Mouse (Mus musculus): ENCODE data around the gene Aff2. TPM values are rescaled to one million over a fixed set of nuclear protein-coding genes. Genes with fewer than 3 reads are reported as not detected.

The Aff2 gene
- 4.9 and 6.8 TPM in 2 replicates for polyA plus RNA-seq (2016; fragmentation: Nextera tagmentation; extraction: Ambion mirVana)

DNA sequence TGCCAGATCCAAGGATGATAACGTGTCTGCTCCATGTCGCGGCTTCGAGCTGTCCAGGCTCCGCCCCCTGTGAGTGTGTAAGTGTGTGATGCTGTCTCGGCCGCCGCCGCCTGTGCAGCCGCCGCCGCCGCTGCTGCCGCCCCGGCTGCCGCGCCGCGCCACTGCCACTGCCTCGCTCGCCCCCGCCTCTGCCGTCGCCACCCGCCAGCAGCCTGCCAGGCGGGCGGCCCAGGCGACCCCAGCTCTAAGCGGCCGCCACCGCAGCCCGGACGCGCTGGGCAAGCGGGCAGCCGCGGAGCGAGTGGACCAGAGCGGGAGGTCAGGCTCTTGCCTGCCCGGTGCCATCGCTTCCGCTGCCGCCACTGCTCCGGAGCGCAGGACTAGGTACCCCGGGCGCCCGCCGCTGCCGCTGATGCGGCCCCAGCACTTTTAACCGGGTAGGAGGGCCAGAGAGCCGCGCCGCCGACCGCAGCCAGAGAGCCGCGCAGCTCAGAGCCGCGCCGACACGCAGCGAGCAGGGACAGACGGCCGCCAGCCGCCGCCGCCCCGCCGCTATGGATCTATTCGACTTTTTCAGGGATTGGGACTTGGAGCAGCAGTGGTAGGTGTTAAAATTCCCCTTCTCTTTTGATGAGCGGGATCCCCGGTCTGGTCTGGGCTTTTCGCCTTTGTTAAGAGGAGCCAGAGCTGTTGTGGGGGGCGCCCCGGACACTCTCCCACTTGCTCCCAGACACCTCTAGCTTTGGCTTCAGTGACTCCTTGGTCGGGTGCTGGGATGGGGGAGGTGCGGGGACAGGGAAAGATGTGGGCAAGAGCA lies at the start of gene Aff2:
Aff2 (plus strand) TSS at position 57 of the 817 bp plus-strand sequence.
- Histone ChIP-seq H3K4me1 (replicated peaks) (peaks cover 11% of the 10 kb centered on the region; the same call in 1 of the 2 replicates), H3K9me3 (no peaks in the 10 kb centered on the region), H3K27ac (peak within 1 kb of the TSS; percentile 87), H3K4me3 (peak within 1 kb of the TSS; percentile 64), H3K27me3 (ENCODE audit: insufficient read depth, poor library complexity, severe bottlenecking) (peaks cover 36% of the 10 kb centered on the region), H3K36me3 (no peaks in the 10 kb centered on the region)
- WGBS, result 16% methylated on average over 79 of the region's 79 CpGs
- DNase-seq (ENCODE audit: low spot score), result peak; percentile 61

GRCm38 (mm10) chrX:69337296-69337695 lies 22.8 kb upstream of the Aff2 start:
- no peak overlapping the region for H3K4me3 ChIP-seq
- no peaks in the 10 kb centered on the region for H3K4me1 ChIP-seq (replicated peaks)
- H3K27ac ChIP-seq, result no peak overlapping the region
- H3K27me3 ChIP-seq (ENCODE audit: insufficient read depth, poor library complexity, severe bottlenecking), result no peaks in the 10 kb centered on the region
- H3K9me3 ChIP-seq, result no peaks in the 10 kb centered on the region
- H3K36me3 ChIP-seq, result no peaks in the 10 kb centered on the region
- no peak for DNase-seq (ENCODE audit: low spot score)

DNA sequence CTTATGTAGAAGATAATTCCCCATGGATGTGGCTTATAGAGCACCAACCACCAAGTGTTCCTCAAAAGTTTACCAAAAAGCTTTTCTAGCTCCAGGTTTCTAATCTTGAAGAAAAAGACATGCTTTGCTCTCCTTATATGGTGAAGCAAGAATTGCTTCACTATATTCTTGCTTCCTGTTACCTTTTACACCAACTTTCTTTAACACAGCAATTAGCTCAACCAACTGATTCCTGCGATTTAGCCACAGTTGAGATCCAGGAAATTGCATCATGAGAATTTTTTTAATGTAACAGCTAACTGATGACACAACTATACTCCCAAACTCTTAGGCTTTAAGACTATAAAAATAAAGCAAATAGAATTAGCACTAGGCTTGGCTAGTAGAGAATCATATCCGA lies 4.5 kb upstream of the Aff2 start:
- no peak for DNase-seq (ENCODE audit: low spot score)
- no peak overlapping the region for H3K27ac ChIP-seq
- no peaks in the 10 kb centered on the region for H3K9me3 ChIP-seq
- H3K36me3 ChIP-seq, result no peaks in the 10 kb centered on the region
- no peak overlapping the region for H3K4me3 ChIP-seq
- H3K27me3 ChIP-seq (ENCODE audit: insufficient read depth, poor library complexity, severe bottlenecking), result peaks cover 30% of the 10 kb centered on the region
- WGBS, result 86% methylated on average over 2 of the region's 2 CpGs
- H3K4me1 ChIP-seq (replicated peaks), result no peaks in the 10 kb centered on the region

- H3K4me3 ChIP-seq, result peak overlapping the region; percentile 64; the same call in 1 of the 2 replicates
- DNase-seq (ENCODE audit: low spot score), result no peak
- no peak overlapping the region for H3K27ac ChIP-seq
- no peaks in the 10 kb centered on the region for H3K9me3 ChIP-seq
- peaks cover 7% of the 10 kb centered on the region; the same call in 1 of the 2 replicates for H3K4me1 ChIP-seq (replicated peaks)
- WGBS, result 33% methylated on average over 5 of the region's 5 CpGs
- no peaks in the 10 kb centered on the region for H3K36me3 ChIP-seq
- peaks cover 36% of the 10 kb centered on the region for H3K27me3 ChIP-seq (ENCODE audit: insufficient read depth, poor library complexity, severe bottlenecking)
Observed at GRCm38 (mm10) chrX:69359360-69359759, 734 bp upstream of the Aff2 start.

DNA sequence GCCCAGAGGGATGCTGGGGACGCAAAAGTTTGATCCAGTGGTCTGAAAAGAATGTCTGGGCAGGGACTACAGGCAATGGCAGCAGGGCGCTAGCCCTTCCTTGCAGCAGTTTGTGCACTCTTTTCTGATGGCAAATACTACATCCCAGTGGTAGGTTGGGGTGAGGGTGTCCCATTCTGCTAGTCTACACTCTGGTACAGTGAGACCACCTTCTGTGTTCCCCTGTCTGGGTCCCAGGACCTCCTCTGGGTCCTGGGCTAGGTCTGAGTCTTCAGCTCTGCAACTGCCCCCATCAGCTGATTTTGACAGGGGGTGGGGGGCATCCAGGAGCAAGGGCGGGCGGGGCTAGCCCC lies 233 bp upstream of the Aff2 start:
- 4% methylated on average over 4 of the region's 4 CpGs for WGBS
- Histone ChIP-seq H3K27me3 (ENCODE audit: insufficient read depth, poor library complexity, severe bottlenecking) (peaks cover 36% of the 10 kb centered on the region), H3K27ac (peak overlapping the region; percentile 87; the same call in 1 of the 2 replicates), H3K9me3 (no peaks in the 10 kb centered on the region), H3K4me3 (peak overlapping the region; percentile 64), H3K4me1 (replicated peaks) (peaks cover 11% of the 10 kb centered on the region; the same call in 1 of the 2 replicates), H3K36me3 (no peaks in the 10 kb centered on the region)
- no peak for DNase-seq (ENCODE audit: low spot score)

GRCm38 (mm10) chrX:69361055-69361558 lies 1.0 kb downstream of the Aff2 start:
- H3K27ac ChIP-seq, result peak overlapping the region; percentile 87
- H3K4me1 ChIP-seq (replicated peaks), result peaks cover 11% of the 10 kb centered on the region; the same call in 1 of the 2 replicates
- no peaks in the 10 kb centered on the region for H3K36me3 ChIP-seq
- H3K9me3 ChIP-seq, result no peaks in the 10 kb centered on the region
- peak overlapping the region; percentile 64 for H3K4me3 ChIP-seq
- no peak for DNase-seq (ENCODE audit: low spot score)
- H3K27me3 ChIP-seq (ENCODE audit: insufficient read depth, poor library complexity, severe bottlenecking), result peaks cover 36% of the 10 kb centered on the region
- 18% methylated on average over 10 of the region's 10 CpGs for WGBS

DNA sequence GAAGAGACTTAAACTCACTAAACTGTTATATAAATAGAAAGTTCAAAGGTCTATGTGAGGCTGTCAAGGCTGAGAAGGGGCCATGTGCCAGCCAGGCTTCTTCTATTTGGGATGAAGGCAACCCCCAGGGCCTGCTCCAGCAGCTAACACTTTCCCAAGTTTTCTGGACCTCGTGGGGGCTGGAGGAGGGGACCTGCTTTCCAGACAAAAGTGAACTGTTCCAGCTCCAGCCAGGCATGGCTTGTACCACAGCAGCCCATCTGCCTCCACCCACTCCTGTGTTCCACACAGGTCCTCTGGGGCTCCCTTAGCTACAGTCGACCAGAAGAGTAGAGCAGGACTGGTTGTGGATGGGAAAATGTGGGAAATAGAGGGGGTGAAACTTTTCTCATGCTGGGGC lies 4.1 kb downstream of the Aff2 start:
- H3K9me3 ChIP-seq, result no peaks in the 10 kb centered on the region
- H3K36me3 ChIP-seq, result no peaks in the 10 kb centered on the region
- no peak overlapping the region for H3K4me3 ChIP-seq
- WGBS, result 16% methylated on average over 2 of the region's 2 CpGs
- DNase-seq (ENCODE audit: low spot score), result peak; percentile 47
- no peak overlapping the region for H3K27ac ChIP-seq
- peaks cover 20% of the 10 kb centered on the region for H3K27me3 ChIP-seq (ENCODE audit: insufficient read depth, poor library complexity, severe bottlenecking)
- H3K4me1 ChIP-seq (replicated peaks), result peaks cover 11% of the 10 kb centered on the region; the same call in 1 of the 2 replicates

- DNase-seq (ENCODE audit: low spot score), result no peak
- WGBS, result 60% methylated on average over 2 of the region's 2 CpGs
- H3K9me3 ChIP-seq, result no peaks in the 10 kb centered on the region
- H3K4me1 ChIP-seq (replicated peaks), result no peaks in the 10 kb centered on the region
- no peak overlapping the region for H3K27ac ChIP-seq
- no peak overlapping the region for H3K4me3 ChIP-seq
- H3K36me3 ChIP-seq, result no peaks in the 10 kb centered on the region
- no peaks in the 10 kb centered on the region for H3K27me3 ChIP-seq (ENCODE audit: insufficient read depth, poor library complexity, severe bottlenecking)
Observed at GRCm38 (mm10) chrX:69373341-69373740, 13.2 kb downstream of the Aff2 start.

- 50% methylated on average over 1 of the region's 1 CpGs for WGBS
- Histone ChIP-seq H3K36me3 (no peaks in the 10 kb centered on the region), H3K27me3 (ENCODE audit: insufficient read depth, poor library complexity, severe bottlenecking) (no peaks in the 10 kb centered on the region), H3K4me3 (no peak overlapping the region), H3K27ac (no peak overlapping the region), H3K4me1 (replicated peaks) (no peaks in the 10 kb centered on the region), H3K9me3 (no peaks in the 10 kb centered on the region)
- DNase-seq (ENCODE audit: low spot score), result no peak
Observed at GRCm38 (mm10) chrX:69389738-69390137, 29.6 kb downstream of the Aff2 start.

- no peak for DNase-seq (ENCODE audit: low spot score)
- Histone ChIP-seq H3K4me1 (replicated peaks) (no peaks in the 10 kb centered on the region), H3K27me3 (ENCODE audit: insufficient read depth, poor library complexity, severe bottlenecking) (no peaks in the 10 kb centered on the region), H3K36me3 (no peaks in the 10 kb centered on the region), H3K4me3 (no peak overlapping the region), H3K9me3 (no peaks in the 10 kb centered on the region), H3K27ac (no peak overlapping the region)
- 52% methylated on average over 1 of the region's 1 CpGs for WGBS
Observed at GRCm38 (mm10) chrX:69415043-69415442, 54.9 kb downstream of the Aff2 start.

- no peak overlapping the region for H3K4me3 ChIP-seq
- no peak overlapping the region for H3K27ac ChIP-seq
- no peaks in the 10 kb centered on the region for H3K27me3 ChIP-seq (ENCODE audit: insufficient read depth, poor library complexity, severe bottlenecking)
- no peaks in the 10 kb centered on the region for H3K36me3 ChIP-seq
- no peak for DNase-seq (ENCODE audit: low spot score)
- no peaks in the 10 kb centered on the region for H3K9me3 ChIP-seq
- 68% methylated on average over 3 of the region's 3 CpGs for WGBS
- no peaks in the 10 kb centered on the region for H3K4me1 ChIP-seq (replicated peaks)
Observed at GRCm38 (mm10) chrX:69438422-69438821, 78.3 kb downstream of the Aff2 start.

- H3K27ac ChIP-seq, result no peak overlapping the region
- H3K4me1 ChIP-seq (replicated peaks), result no peaks in the 10 kb centered on the region
- H3K36me3 ChIP-seq, result no peaks in the 10 kb centered on the region
- no peaks in the 10 kb centered on the region for H3K27me3 ChIP-seq (ENCODE audit: insufficient read depth, poor library complexity, severe bottlenecking)
- no peak overlapping the region for H3K4me3 ChIP-seq
- no peaks in the 10 kb centered on the region for H3K9me3 ChIP-seq
- no peak for DNase-seq (ENCODE audit: low spot score)
Observed at GRCm38 (mm10) chrX:69441937-69442336, 81.8 kb downstream of the Aff2 start.

- 89% methylated on average over 2 of the region's 2 CpGs for WGBS
Observed at GRCm38 (mm10) chrX:69460896-69461295, 100.8 kb downstream of the Aff2 start.

More at GRCm38 (mm10) chrX:69460896-69461295, 100.8 kb downstream of the Aff2 start:
- Histone ChIP-seq H3K9me3 (no peaks in the 10 kb centered on the region), H3K36me3 (no peaks in the 10 kb centered on the region), H3K27me3 (ENCODE audit: insufficient read depth, poor library complexity, severe bottlenecking) (no peaks in the 10 kb centered on the region), H3K27ac (no peak overlapping the region), H3K4me3 (no peak overlapping the region), H3K4me1 (replicated peaks) (no peaks in the 10 kb centered on the region)
- no peak for DNase-seq (ENCODE audit: low spot score)
